Mouse (Mus musculus) gastrocnemius, adult 8-10 months (tissue): ENCODE measurements around the gene Gabrg3. TPM values are rescaled to one million over a fixed set of nuclear protein-coding genes. Genes with fewer than 3 reads are reported as not detected.

ENCODE experiments used
- DNase-seq, 2 experiments: peaks; one replicate each; pipeline ENCODE4 v3.0.0; 2022; ENCODE audit warnings: low spot score in 2 of 2
- total RNA-seq, 4 experiments: library from RNA; stranded (reverse); gene quantifications; 2 replicates each; pipeline ENCODE4 v1.2.4; 2022

Gene Gabrg3
- total RNA-seq, 4 experiments from 2014 or later = not detected

- no peak for DNase-seq
These were observed 657.8 kb downstream of the Gabrg3 start for GRCm38 (mm10) chr7:56729225-56729624.

Other genes with a start within 250 kb of the Gabrg3 start
- gene Gabrb3, start 32.5 kb upstream of the Gabrg3 start, total RNA-seq = under 1 TPM in 1 of 4 experiments, not detected in 3; 0.34 TPM
- not detected for gene Gabra5, start 122.9 kb upstream of the Gabrg3 start, total RNA-seq